Mouse (Mus musculus) urinary bladder, postnatal 4 days (tissue): ENCODE results near the gene Rad23b.
"Not testable (repeated sequence)": the region's sequence is repeated elsewhere in the genome, so short reads cannot be mapped to it uniquely, and the experiment has no call there.

ENCODE experiments used
- DNase-seq, 2 experiments: peaks; one replicate each; pipeline ENCODE4 v3.0.0; 2021 to 2022; ENCODE audit warnings: low spot score in 2 of 2

Gene Rad23b

GRCm38 (mm10) chr4:55355845-55356244, 6.0 kb downstream of the Rad23b start:
- DNase-seq, result no peak

GRCm38 (mm10) chr4:55356726-55357125, 6.9 kb downstream of the Rad23b start:
- no peak for DNase-seq

GRCm38 (mm10) chr4:55363866-55364265, 14.0 kb downstream of the Rad23b start:
- no peak for DNase-seq

GRCm38 (mm10) chr4:55364374-55364773, 14.5 kb downstream of the Rad23b start:
- DNase-seq, result no peak

GRCm38 (mm10) chr4:55366014-55366413, 16.2 kb downstream of the Rad23b start:
- DNase-seq, result no peak

GRCm38 (mm10) chr4:55370127-55370526, 20.3 kb downstream of the Rad23b start:
- DNase-seq, result no peak

- DNase-seq, result no peak
Observed at GRCm38 (mm10) chr4:55371355-55371754, 21.5 kb downstream of the Rad23b start.

GRCm38 (mm10) chr4:55382350-55382749, 32.5 kb downstream of the Rad23b start:
- no peak for DNase-seq

GRCm38 (mm10) chr4:55386768-55387167, 36.9 kb downstream of the Rad23b start:
- no peak for DNase-seq

- no peak for DNase-seq
Observed at GRCm38 (mm10) chr4:55391480-55391879, 41.6 kb downstream of the Rad23b start.

GRCm38 (mm10) chr4:55392445-55392844, 42.6 kb downstream of the Rad23b start:
- DNase-seq, result no peak

GRCm38 (mm10) chr4:55397911-55398762, 48.3 kb downstream of the Rad23b start:
- no peak for DNase-seq

GRCm38 (mm10) chr4:55398901-55399300, 49.1 kb downstream of the Rad23b start:
- DNase-seq, result peak in 1 of 2 experiments; percentile 55

- peak in 1 of 2 experiments; percentile 29 for DNase-seq
Observed at GRCm38 (mm10) chr4:55405329-55405728, 55.5 kb downstream of the Rad23b start.

- no peak for DNase-seq
Observed at GRCm38 (mm10) chr4:55406558-55406957, 56.7 kb downstream of the Rad23b start.

- no peak for DNase-seq
Observed at GRCm38 (mm10) chr4:55408081-55408480, 58.2 kb downstream of the Rad23b start.

GRCm38 (mm10) chr4:55409025-55409424, 59.2 kb downstream of the Rad23b start:
- DNase-seq, result no peak

- DNase-seq, result not testable (repeated sequence)
Observed at GRCm38 (mm10) chr4:55409578-55410224, 59.9 kb downstream of the Rad23b start.

- DNase-seq, result no peak
Observed at GRCm38 (mm10) chr4:55415864-55416263, 66.0 kb downstream of the Rad23b start.

GRCm38 (mm10) chr4:55426250-55426649, 76.4 kb downstream of the Rad23b start:
- DNase-seq, result no peak
